Mouse (Mus musculus): ENCODE measurements around the gene Fopnl. TPM values are rescaled to one million over a fixed set of nuclear protein-coding genes. Genes with fewer than 3 reads are reported as not detected.

Fopnl gene
- polyA plus RNA-seq, 1 experiment from 2014 or later, result 45.1 TPM

- Histone ChIP-seq H3K4me1 (ENCODE audit: insufficient read depth) (peaks cover 3% of the 10 kb centered on the region; the same call in 1 of the 2 replicates), H3K36me3 (replicated peaks; ENCODE audit: insufficient read depth, low read length) (peaks cover 39% of the 10 kb centered on the region), H3K9me3 (ENCODE audit: low read length) (no peaks in the 10 kb centered on the region), H3K4me2 (ENCODE audit: low read depth, low read length) (0 out of 2 replicates have a peak overlapping the region, but pooled peaks have one; percentile 19), H3K27ac (ENCODE audit: low read depth) (peak overlapping the region; percentile 51; the same call in 1 of the 2 replicates), H3K27me3 (ENCODE audit: insufficient read depth, low read length) (no peaks in the 10 kb centered on the region), H3K4me3 (ENCODE audit: low read depth, low read length) (no peak overlapping the region), H3K9ac (replicated peaks) (no peak overlapping the region)
- TF ChIP-seq CTCF (IDR thresholded peaks at IDR 0.05; ENCODE audit: low read depth) (no peak), EP300 (IDR thresholded peaks at IDR 0.05; ENCODE audit: low read depth) (peak; percentile 57)
- 23% methylated on average over 3 of the region's 3 CpGs for WGBS (ENCODE audit: insufficient replicate concordance)
- ATAC-seq (no peak), DNase-seq (no peak)
Measured at GRCm38 (mm10) chr16:14309833-14310232, 7.4 kb downstream of the Fopnl start.

GRCm38 (mm10) chr16:14308245-14309073, 8.7 kb downstream of the Fopnl start:
- DNase-seq (peak; percentile 24), ATAC-seq (peak; percentile 90)
- TF ChIP-seq CTCF (IDR thresholded peaks at IDR 0.05; ENCODE audit: low read depth), result peak; percentile 42
- peak; percentile 92 for TF ChIP-seq EP300 (IDR thresholded peaks at IDR 0.05; ENCODE audit: low read depth)
- Histone ChIP-seq H3K9ac (replicated peaks) (no peak overlapping the region), H3K4me2 (ENCODE audit: low read depth, low read length) (peak overlapping the region; percentile 40), H3K4me3 (ENCODE audit: low read depth, low read length) (no peak overlapping the region), H3K9me3 (ENCODE audit: low read length) (no peaks in the 10 kb centered on the region), H3K27me3 (ENCODE audit: insufficient read depth, low read length) (no peaks in the 10 kb centered on the region), H3K4me1 (ENCODE audit: insufficient read depth) (peaks cover 3% of the 10 kb centered on the region; the same call in 1 of the 2 replicates), H3K36me3 (replicated peaks; ENCODE audit: insufficient read depth, low read length) (peaks cover 49% of the 10 kb centered on the region), H3K27ac (ENCODE audit: low read depth) (peak overlapping the region; percentile 82)
- 58% methylated on average over 6 of the region's 6 CpGs for WGBS (ENCODE audit: insufficient replicate concordance)

- Histone ChIP-seq H3K4me2 (ENCODE audit: low read depth, low read length) (no peak overlapping the region), H3K4me3 (ENCODE audit: low read depth, low read length) (no peak overlapping the region)
- peak; percentile 47 for ATAC-seq
Measured at GRCm38 (mm10) chr16:14307373-14307772, 9.8 kb downstream of the Fopnl start.

GRCm38 (mm10) chr16:14306451-14306850, 10.8 kb downstream of the Fopnl start:
- Histone ChIP-seq H3K36me3 (replicated peaks; ENCODE audit: insufficient read depth, low read length) (peaks cover 39% of the 10 kb centered on the region), H3K4me1 (ENCODE audit: insufficient read depth) (peaks cover 3% of the 10 kb centered on the region; the same call in 1 of the 2 replicates), H3K9me3 (ENCODE audit: low read length) (no peaks in the 10 kb centered on the region), H3K27ac (ENCODE audit: low read depth) (no peak overlapping the region), H3K27me3 (ENCODE audit: insufficient read depth, low read length) (no peaks in the 10 kb centered on the region), H3K4me3 (ENCODE audit: low read depth, low read length) (no peak overlapping the region), H3K4me2 (ENCODE audit: low read depth, low read length) (no peak overlapping the region), H3K9ac (replicated peaks) (no peak overlapping the region)
- no peak for ATAC-seq
- TF ChIP-seq EP300 (IDR thresholded peaks at IDR 0.05; ENCODE audit: low read depth) (no peak), CTCF (IDR thresholded peaks at IDR 0.05; ENCODE audit: low read depth) (no peak)
- WGBS (ENCODE audit: insufficient replicate concordance), result 89% methylated on average over 1 of the region's 1 CpGs
- DNase-seq, result no peak

More at GRCm38 (mm10) chr16:14307373-14307772, 9.8 kb downstream of the Fopnl start:
- no peaks in the 10 kb centered on the region for H3K9me3 ChIP-seq (ENCODE audit: low read length)
- peaks cover 3% of the 10 kb centered on the region; the same call in 1 of the 2 replicates for H3K4me1 ChIP-seq (ENCODE audit: insufficient read depth)
- peak overlapping the region; percentile 82 for H3K27ac ChIP-seq (ENCODE audit: low read depth)
- H3K27me3 ChIP-seq (ENCODE audit: insufficient read depth, low read length), result no peaks in the 10 kb centered on the region
- H3K36me3 ChIP-seq (replicated peaks; ENCODE audit: insufficient read depth, low read length), result peaks cover 48% of the 10 kb centered on the region
- no peak for DNase-seq
- no peak overlapping the region for H3K9ac ChIP-seq (replicated peaks)
- 30% methylated on average over 1 of the region's 1 CpGs for WGBS (ENCODE audit: insufficient replicate concordance)
- TF ChIP-seq CTCF (IDR thresholded peaks at IDR 0.05; ENCODE audit: low read depth) (no peak), EP300 (IDR thresholded peaks at IDR 0.05; ENCODE audit: low read depth) (peak; percentile 58; the same call in 1 of the 2 replicates)

- ATAC-seq, result no peak
- Histone ChIP-seq H3K27ac (ENCODE audit: low read depth) (no peak overlapping the region), H3K36me3 (replicated peaks; ENCODE audit: insufficient read depth, low read length) (peaks cover 48% of the 10 kb centered on the region), H3K27me3 (ENCODE audit: insufficient read depth, low read length) (no peaks in the 10 kb centered on the region), H3K4me3 (ENCODE audit: low read depth, low read length) (no peak overlapping the region), H3K9me3 (ENCODE audit: low read length) (no peaks in the 10 kb centered on the region), H3K9ac (replicated peaks) (no peak overlapping the region), H3K4me1 (ENCODE audit: insufficient read depth) (peaks cover 2% of the 10 kb centered on the region; the same call in 1 of the 2 replicates), H3K4me2 (ENCODE audit: low read depth, low read length) (no peak overlapping the region)
- DNase-seq, result no peak
- WGBS (ENCODE audit: insufficient replicate concordance), result 82% methylated on average over 3 of the region's 3 CpGs
- TF ChIP-seq CTCF (IDR thresholded peaks at IDR 0.05; ENCODE audit: low read depth), result no peak
- TF ChIP-seq EP300 (IDR thresholded peaks at IDR 0.05; ENCODE audit: low read depth), result no peak
Measured at GRCm38 (mm10) chr16:14304791-14305190, 12.4 kb downstream of the Fopnl start.

- ATAC-seq, result no peak
Measured at GRCm38 (mm10) chr16:14303676-14304075, 13.5 kb downstream of the Fopnl start.

More at GRCm38 (mm10) chr16:14303676-14304075, 13.5 kb downstream of the Fopnl start:
- DNase-seq, result no peak
- Histone ChIP-seq H3K4me1 (ENCODE audit: insufficient read depth) (no peaks in the 10 kb centered on the region; the same call in 1 of the 2 replicates), H3K9me3 (ENCODE audit: low read length) (no peaks in the 10 kb centered on the region), H3K36me3 (replicated peaks; ENCODE audit: insufficient read depth, low read length) (peaks cover 50% of the 10 kb centered on the region), H3K4me3 (ENCODE audit: low read depth, low read length) (no peak overlapping the region), H3K27ac (ENCODE audit: low read depth) (no peak overlapping the region), H3K9ac (replicated peaks) (no peak overlapping the region), H3K27me3 (ENCODE audit: insufficient read depth, low read length) (no peaks in the 10 kb centered on the region), H3K4me2 (ENCODE audit: low read depth, low read length) (no peak overlapping the region)
- WGBS (ENCODE audit: insufficient replicate concordance), result 78% methylated on average over 7 of the region's 7 CpGs
- TF ChIP-seq EP300 (IDR thresholded peaks at IDR 0.05; ENCODE audit: low read depth) (no peak), CTCF (IDR thresholded peaks at IDR 0.05; ENCODE audit: low read depth) (no peak)

All from liver, postnatal 0 days (tissue).